Mouse (Mus musculus) small intestine, adult 2 months (tissue): Measurements from ENCODE around the gene Pfkfb4.

ENCODE experiments used
- CTCF ChIP-seq: fragments of 200-500 bp; IDR thresholded peaks from 2 replicates; pipeline ENCODE4 v1.5.1; 2012; ENCODE audit warnings: low read depth, mild to moderate bottlenecking, control low read depth, inconsistent platforms, low read length, moderate library complexity, mixed read lengths; ENCODE audit not compliant: insufficient replicate concordance, insufficient read length; ENCODE audit errors: extremely low read depth
- POLR2A ChIP-seq: fragments of 200-500 bp; IDR thresholded peaks from 2 replicates; pipeline ENCODE4 v1.6.1; 2012; ENCODE audit warnings: low read depth, mild to moderate bottlenecking, control low read depth, inconsistent platforms, low read length, moderate library complexity

DNA sequence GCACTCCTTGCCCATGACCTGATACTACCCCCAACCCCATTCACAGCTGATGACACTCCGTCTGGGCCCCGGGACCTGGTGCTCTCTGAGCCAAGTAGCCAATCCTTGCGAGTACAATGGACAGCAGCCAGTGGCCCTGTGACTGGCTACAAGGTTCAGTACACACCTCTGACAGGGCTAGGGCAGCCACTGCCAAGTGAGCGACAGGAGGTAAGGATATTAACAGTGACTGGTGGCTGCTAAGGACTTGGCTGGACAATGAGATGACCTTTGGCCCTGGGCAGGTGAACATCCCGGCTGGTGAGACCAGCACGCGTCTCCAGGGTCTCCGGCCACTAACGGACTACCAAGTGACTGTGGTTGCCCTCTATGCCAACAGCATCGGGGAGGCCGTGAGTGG is 35.7 kb upstream of the Pfkfb4 start:
- no peak for TF ChIP-seq CTCF
- TF ChIP-seq POLR2A, result no peak
